Mouse (Mus musculus): Measurements from ENCODE around the gene Mansc4.

- TF ChIP-seq CTCF (IDR thresholded peaks at IDR 0.05; ENCODE audit: control insufficient read depth, insufficient read depth, low read length) (no peak), POLR2A (IDR thresholded peaks at IDR 0.05; ENCODE audit: borderline replicate concordance, control insufficient read depth, low read depth, low read length) (no peak)
These were observed 32.8 kb downstream of the Mansc4 start for GRCm38 (mm10) chr6:147053785-147054646.
